Mouse (Mus musculus) testis, postnatal 10 days (tissue): ENCODE results near the gene Fosl2.
A peak's percentile ranks its signal among the peaks of the same experiment; 100 is the strongest.
"Not testable (repeated sequence)": the region's sequence is repeated elsewhere in the genome, so short reads cannot be mapped to it uniquely, and the experiment has no call there.

Source experiments
- DNase-seq: peaks from one replicate; pipeline ENCODE4 v3.0.0; 2021; ENCODE audit warnings: low spot score

Fosl2 gene

DNA sequence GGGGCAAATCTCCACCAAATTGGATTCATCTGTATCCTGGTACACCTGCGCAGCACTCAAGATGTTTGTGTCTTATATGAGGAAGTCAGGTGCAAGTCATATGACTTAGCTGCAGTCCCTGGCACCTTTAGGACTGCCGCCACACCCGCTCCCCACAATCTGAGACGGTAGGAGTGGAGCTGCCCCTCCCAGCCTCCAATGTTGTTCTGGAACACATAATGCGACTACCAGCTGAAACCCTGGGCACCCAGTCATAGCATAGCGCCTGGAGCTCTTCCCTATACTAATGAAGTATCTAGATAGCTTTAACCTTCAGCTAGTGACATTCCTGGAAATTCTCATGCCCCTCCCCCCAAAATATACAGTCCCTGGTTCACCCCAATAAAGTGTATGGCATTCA lies 43.1 kb downstream of the Fosl2 start:
- not testable (repeated sequence) for DNase-seq

DNA sequence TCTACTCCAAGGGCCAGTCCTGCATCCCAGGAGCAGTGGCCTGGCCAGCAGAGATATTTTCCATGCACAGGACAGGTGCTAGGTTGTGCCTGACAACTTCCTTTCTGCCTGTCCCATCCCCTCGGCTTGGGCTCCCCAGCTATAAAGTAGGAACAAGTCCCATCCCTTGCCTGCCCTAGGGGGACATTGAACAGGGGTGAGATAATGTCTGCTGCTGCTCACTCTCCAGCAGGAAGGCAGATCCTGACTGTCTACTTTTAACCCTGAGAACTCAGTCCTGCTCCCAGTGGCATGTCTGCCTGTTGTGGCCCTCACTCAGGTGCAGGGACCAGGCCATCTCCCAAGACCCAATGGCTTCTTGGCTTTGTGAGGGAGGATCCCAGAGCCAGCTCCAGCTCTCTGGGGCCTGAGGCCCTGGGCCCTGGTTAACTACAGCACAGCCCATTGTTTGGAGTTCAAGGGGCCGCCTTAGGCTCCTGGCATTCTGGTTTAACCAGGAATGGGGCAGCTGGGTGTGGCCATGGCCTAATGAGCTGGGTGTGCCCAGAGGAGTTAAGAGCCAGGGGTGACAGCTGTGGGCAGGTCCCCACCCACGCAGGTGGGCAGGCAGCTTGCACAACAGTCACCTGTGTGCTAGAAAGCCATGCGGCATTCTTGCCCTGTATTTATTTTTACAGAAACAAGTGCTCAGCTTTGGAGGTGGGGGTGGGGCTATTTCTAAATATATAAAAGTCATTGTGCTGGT lies 47.5 kb downstream of the Fosl2 start:
- DNase-seq = no peak

- no peak for DNase-seq
Measured at GRCm38 (mm10) chr5:32187717-32188116, 52.1 kb downstream of the Fosl2 start.

DNA sequence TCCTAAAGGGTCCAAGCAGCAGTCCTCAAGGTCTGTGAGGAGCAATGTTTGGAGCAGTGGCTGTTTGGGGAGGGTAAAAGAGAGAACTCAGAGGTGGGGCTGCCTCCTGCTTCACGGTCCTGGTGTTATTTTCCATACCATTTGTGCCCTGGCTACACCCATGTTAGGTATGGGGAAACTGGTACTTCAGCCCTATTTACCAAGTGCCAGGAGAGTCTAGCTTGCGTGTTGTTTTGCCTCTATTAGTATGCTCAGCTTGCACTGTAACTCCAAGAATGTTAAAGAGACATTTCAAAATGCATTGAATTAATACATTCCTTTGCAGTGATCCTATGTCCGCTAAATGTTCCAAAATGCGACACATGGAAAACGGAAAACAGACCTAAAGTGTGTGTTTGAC lies 55.7 kb downstream of the Fosl2 start:
- no peak for DNase-seq

DNA sequence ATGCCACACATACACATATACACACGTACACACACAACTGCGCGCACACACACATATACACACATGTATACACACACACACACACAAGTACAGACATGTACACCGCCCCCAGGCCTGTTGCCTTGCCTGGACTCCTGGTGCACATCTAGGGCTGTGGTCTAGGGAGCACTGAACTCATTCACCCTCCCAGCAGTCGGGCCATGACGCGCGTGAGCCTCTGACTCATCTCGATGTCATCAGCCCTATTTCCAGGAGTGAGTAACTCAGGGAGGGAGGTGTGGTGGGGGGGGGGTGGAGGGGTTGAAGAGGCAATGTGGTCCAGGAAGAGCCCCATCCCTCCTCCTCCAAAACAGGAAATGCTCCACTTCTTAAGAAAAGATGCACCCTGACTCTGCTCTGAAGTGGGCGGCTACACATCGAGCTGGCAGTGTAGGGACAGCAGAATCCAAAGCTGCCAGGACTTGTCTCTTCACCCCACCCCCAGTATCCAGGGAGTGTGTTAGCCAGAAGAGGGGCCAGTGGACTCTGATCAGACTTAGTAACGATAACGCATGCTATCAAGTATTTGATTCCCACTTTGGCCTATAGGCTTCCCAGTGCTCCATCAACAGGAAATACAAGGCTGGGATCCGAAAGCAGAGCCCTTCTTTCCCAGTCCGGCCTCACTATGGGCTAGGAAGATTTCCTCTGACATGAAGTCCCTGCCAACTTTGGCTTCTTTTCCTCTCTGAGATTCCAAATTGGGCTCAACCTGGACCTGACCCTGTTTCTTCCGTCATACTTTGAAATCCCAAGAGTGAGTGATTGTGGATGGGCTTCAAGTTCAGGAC lies 56.6 kb downstream of the Fosl2 start:
- no peak for DNase-seq

DNA sequence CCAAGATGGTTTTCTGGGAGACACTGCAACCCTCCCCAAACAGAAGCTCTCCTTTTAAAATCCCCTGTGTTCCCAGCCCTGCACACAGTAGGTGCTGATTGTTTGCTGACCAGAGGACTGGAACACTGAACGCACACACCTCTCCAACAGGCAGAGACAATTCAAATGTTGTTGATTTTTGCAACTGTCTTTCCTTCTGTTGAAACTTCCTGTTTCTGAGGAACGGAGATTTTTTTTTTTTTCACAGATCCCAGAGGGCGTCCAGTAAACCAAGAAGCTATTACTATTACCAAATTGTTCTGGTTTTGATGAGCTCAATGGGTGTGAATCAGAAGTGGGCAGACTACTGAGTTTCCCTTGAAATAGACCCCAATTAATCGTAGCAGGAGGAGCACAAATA lies 58.6 kb downstream of the Fosl2 start:
- DNase-seq = no peak

GRCm38 (mm10) chr5:32195857-32196609 lies 60.4 kb downstream of the Fosl2 start:
- DNase-seq = no peak

DNA sequence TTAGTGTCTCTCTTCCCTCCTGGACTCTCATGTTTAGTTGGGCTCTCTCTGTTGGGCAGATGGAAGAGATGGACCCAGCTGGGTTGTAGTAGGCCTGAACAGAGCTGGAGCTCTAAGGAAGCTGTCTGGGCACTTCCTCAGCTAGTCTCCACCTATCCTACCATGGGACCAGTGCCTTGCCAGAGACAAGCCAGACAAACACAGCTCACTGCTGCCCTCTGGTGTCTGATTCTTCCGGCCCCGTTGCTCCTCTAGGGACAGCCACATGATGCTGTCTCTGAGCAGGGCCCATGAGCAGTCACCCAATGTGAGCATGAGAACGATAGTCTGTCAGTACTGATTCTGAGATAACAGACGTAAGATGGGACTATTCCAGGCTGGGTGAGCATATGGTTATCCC lies 62.1 kb downstream of the Fosl2 start:
- peak; percentile 96 for DNase-seq

DNA sequence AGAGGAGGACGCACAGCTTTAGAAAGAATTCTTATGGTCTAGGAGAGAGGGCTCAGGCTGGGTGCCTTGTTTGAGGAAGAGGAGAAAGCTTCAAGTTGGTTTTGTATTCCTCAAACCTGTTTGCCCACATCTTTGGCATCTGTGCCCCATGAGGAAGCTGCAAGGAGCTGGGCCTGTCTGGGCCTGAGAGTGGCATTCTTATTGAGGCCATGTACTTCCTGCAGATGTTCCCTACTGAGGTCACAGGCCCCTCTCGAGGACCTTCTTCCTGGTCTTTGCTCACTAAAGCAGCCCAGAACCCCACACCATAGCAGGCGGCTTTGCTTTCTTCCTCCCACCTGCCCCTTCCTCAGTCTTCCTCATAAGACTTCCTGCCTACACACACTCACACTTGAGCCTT lies 63.5 kb downstream of the Fosl2 start:
- no peak for DNase-seq

GRCm38 (mm10) chr5:32199594-32199993 lies 64.0 kb downstream of the Fosl2 start:
- DNase-seq = no peak

- no peak for DNase-seq
Measured at GRCm38 (mm10) chr5:32204653-32205052, 69.1 kb downstream of the Fosl2 start.

GRCm38 (mm10) chr5:32206726-32207125 lies 71.1 kb downstream of the Fosl2 start:
- no peak for DNase-seq
